Mouse (Mus musculus) lung, postnatal 0 days (tissue): ENCODE measurements around the gene Zfp207.

Experiments
- CTCF ChIP-seq: IDR thresholded peaks from 2 replicates; pipeline ENCODE4 v1.5.1; 2016; ENCODE audit warnings: antibody characterized with exemption, mild to moderate bottlenecking
- EP300 ChIP-seq: IDR thresholded peaks from 2 replicates; pipeline ENCODE4 v1.6.1; 2016; ENCODE audit warnings: antibody characterized with exemption, mild to moderate bottlenecking, control low read depth

DNA sequence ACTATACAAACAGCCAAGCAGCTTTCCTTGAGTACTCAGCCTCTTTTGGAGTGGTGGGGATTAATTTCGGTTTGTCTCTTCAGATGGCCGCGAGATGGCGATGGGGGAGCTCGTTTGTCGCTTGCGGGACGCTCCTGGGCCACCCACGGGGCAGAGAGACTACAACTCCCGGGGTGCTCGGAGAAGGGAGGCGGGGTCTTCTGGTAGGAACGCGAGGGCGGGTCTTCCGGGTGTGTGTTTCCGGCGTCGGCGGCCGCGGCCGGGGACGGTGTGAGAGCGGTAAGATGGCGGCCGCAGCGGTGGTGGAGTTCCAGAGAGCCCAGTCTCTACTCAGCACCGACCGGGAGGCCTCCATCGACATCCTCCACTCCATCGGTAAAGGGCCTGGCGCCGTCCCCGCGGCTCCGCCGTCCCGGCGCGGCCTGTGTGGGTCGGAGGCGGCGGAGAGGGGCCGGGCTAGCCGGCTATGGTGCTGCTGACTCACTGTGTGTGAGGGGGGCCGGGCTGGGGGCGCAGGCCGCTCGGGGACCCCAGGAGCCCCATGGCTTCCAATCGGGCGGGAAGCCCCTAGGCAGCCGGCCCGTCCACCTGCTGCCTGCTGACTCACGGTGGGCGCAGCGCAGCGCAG lies 45.4 kb downstream of the Zfp207 start, which contains the start of gene Psmd11:
- TF ChIP-seq CTCF: peak; percentile 83
- no peak for TF ChIP-seq EP300
